Mouse (Mus musculus): Measurements from ENCODE around the gene Tmem170b. TPM values are rescaled to one million over a fixed set of nuclear protein-coding genes. Genes with fewer than 3 reads are reported as not detected.

Gene Tmem170b
- total RNA-seq, 1 experiment from 2014 or later, result 15.7 TPM

Other genes starting within 250 kb of the Tmem170b start
- gene Nedd9, start 118.5 kb upstream of the Tmem170b start, total RNA-seq (2017), result 6.4 and 7.3 TPM in 2 replicates
- not detected in 2 replicates for gene Adtrp, start 241.8 kb downstream of the Tmem170b start, total RNA-seq (2017)